Comparison of ENCODE assay signal across 12 mouse cellular contexts in the genomic region with DNA sequence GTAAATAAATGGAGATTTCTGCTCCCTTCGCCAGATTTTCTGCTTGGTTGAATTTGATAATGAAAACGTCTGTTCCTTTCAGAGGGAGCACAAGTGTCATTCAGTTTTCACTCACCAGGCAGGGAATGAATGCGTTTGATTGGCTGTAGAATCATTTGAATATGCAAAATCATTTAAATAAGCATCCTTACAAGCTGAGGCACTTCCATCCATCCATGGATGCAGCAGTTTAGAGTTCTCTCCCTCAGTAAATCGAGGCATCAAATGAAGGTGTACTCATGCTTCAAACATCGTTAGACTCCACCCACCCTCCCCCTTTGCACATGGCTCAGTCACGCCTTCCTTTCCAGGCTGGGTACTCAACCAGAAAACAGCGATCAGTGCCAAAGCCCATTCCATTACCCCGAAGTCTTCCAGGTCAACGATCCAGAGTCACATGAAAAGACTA.
DNase-seq lines count a peak whose midpoint lies in the region; ATAC-seq and TF ChIP-seq lines count a peak whose summit lies in the region.
"Had no signal": no experiment of that assay in that cellular context is flagged by ENCODE, and none has a peak within 500 bp of the region (broad histone marks: within the 10 kb centered on the region; RNA-seq: fewer than 3 reads in every experiment).

No protein-coding gene starts in this region.

- no peaks in the 10 kb centered on the region for H3K27me3 ChIP-seq in lung, postnatal 0 days (replicated peaks; ENCODE audit: insufficient read depth, low read length)
- no peaks in the 10 kb centered on the region for H3K27me3 ChIP-seq in hindbrain, embryonic 10.5 days (ENCODE audit: insufficient read depth, poor library complexity, severe bottlenecking)
- no peaks in the 10 kb centered on the region for H3K27me3 ChIP-seq in small intestine, adult 2 months (ENCODE audit: control insufficient read depth, insufficient read depth, low read length)
- H3K27me3 ChIP-seq: embryonic facial prominence, embryonic 15.5 days; liver, embryonic 15.5 days had no signal

- no peak for TF ChIP-seq EP300 in lung, postnatal 0 days (IDR thresholded peaks at IDR 0.05)

- no peaks in the 10 kb centered on the region for H3K9me3 ChIP-seq in lung, postnatal 0 days (ENCODE audit: low read length)
- no peaks in the 10 kb centered on the region for H3K9me3 ChIP-seq in hindbrain, embryonic 10.5 days
- H3K9me3 ChIP-seq: embryonic facial prominence, embryonic 15.5 days; liver, embryonic 15.5 days had no signal

- ATAC-seq in lung, postnatal 0 days, result no peak
- ATAC-seq in megakaryocyte-erythroid progenitor cell, adult 5-6 weeks (replicated peaks; ENCODE audit: low FRiP score, low TSS enrichment, poor library complexity, severe bottlenecking), result no peak

- H3K4me3 ChIP-seq in lung, postnatal 0 days (ENCODE audit: low read depth, low read length), result no peak overlapping the region
- no peak overlapping the region for H3K4me3 ChIP-seq in hindbrain, embryonic 10.5 days
- H3K4me3 ChIP-seq in small intestine, adult 2 months (ENCODE audit: low read depth, low read length), result no peak overlapping the region
- H3K4me3 ChIP-seq: embryonic facial prominence, embryonic 15.5 days; liver, embryonic 15.5 days; myocyte had no signal

- WGBS in lung, postnatal 0 days, result 53% methylated on average over 9 of the region's 9 CpGs
- WGBS in hindbrain, embryonic 10.5 days, result 38% methylated on average over 9 of the region's 9 CpGs
- 27% methylated on average over 9 of the region's 9 CpGs for WGBS in small intestine, adult 2 months

- TF ChIP-seq CTCF in lung, postnatal 0 days (IDR thresholded peaks at IDR 0.05), result no peak
- no peak for TF ChIP-seq CTCF in small intestine, adult 2 months (IDR thresholded peaks at IDR 0.05; ENCODE audit: extremely low read depth, insufficient read length, insufficient replicate concordance, low read depth, low read length)

- no peaks in the 10 kb centered on the region for H3K36me3 ChIP-seq in lung, postnatal 0 days (ENCODE audit: insufficient read depth, low read length)
- peaks cover 17% of the 10 kb centered on the region for H3K36me3 ChIP-seq in hindbrain, embryonic 10.5 days
- H3K36me3 ChIP-seq in small intestine, adult 2 months (ENCODE audit: control insufficient read depth, insufficient read depth, low read length), result peaks cover 2% of the 10 kb centered on the region
- H3K36me3 ChIP-seq: liver, embryonic 15.5 days had no signal

- peak; percentile 52 for DNase-seq in lung, postnatal 36 days
- DNase-seq in lung, postnatal 0 days (ENCODE audit: low spot score), result no peak
- peak; percentile 34 for DNase-seq in hindbrain, embryonic 10.5 days (ENCODE audit: low spot score)
- DNase-seq in kidney, postnatal 14 days, result peak; percentile 81
- no peak for DNase-seq in testis, postnatal 10 days (ENCODE audit: low spot score)
- DNase-seq in cerebellum, adult 11 months, result no peak
- DNase-seq: adrenal gland, postnatal 36 days had no signal

- H3K4me1 ChIP-seq in lung, postnatal 0 days (ENCODE audit: insufficient read depth, low read depth, low read length), result no peaks in the 10 kb centered on the region
- H3K4me1 ChIP-seq in hindbrain, embryonic 10.5 days (replicated peaks), result peaks cover 45% of the 10 kb centered on the region
- H3K4me1 ChIP-seq in small intestine, adult 2 months (ENCODE audit: control insufficient read depth, insufficient read depth, insufficient read length, low read length), result peaks cover 16% of the 10 kb centered on the region; the same call in 1 of the 2 replicates
- H3K4me1 ChIP-seq: liver, embryonic 15.5 days had no signal

- H3K27ac ChIP-seq in lung, postnatal 0 days (ENCODE audit: low read length), result no peak overlapping the region
- no peak overlapping the region for H3K27ac ChIP-seq in hindbrain, embryonic 10.5 days
- 0 out of 2 replicates have a peak overlapping the region, but pooled peaks have one; percentile 12 for H3K27ac ChIP-seq in small intestine, adult 2 months (ENCODE audit: insufficient read depth, low read depth, low read length)
- H3K27ac ChIP-seq: embryonic facial prominence, embryonic 15.5 days; liver, embryonic 15.5 days had no signal

- no peak overlapping the region for H3K4me2 ChIP-seq in lung, postnatal 0 days (replicated peaks; ENCODE audit: low read depth, low read length)
- H3K4me2 ChIP-seq: embryonic facial prominence, embryonic 15.5 days; liver, embryonic 15.5 days had no signal

- no peak overlapping the region for H3K9ac ChIP-seq in lung, postnatal 0 days (replicated peaks; ENCODE audit: low read depth)
- H3K9ac ChIP-seq: embryonic facial prominence, embryonic 15.5 days; liver, embryonic 15.5 days had no signal

- TF ChIP-seq POLR2A in small intestine, adult 2 months (IDR thresholded peaks at IDR 0.05; ENCODE audit: low read depth, low read length), result no peak

Comparison
In these comparisons a context has a peak if more than half of its experiments do, and no peak if none do; other contexts are left out.
1. DNase-seq: peak in lung, postnatal 36 days (single experiment), hindbrain, embryonic 10.5 days (single experiment) and kidney, postnatal 14 days (single experiment); none in lung, postnatal 0 days (single experiment), testis, postnatal 10 days (single experiment) and cerebellum, adult 11 months (single experiment).